Mouse (Mus musculus): ENCODE measurements at regions not wholly inside any gene's neighbourhood (a gene's known extent, or its start where the extent isn't known, plus 50 kb on each side); places are given as distances from the start of the nearest gene placed in this dataset.

DNA sequence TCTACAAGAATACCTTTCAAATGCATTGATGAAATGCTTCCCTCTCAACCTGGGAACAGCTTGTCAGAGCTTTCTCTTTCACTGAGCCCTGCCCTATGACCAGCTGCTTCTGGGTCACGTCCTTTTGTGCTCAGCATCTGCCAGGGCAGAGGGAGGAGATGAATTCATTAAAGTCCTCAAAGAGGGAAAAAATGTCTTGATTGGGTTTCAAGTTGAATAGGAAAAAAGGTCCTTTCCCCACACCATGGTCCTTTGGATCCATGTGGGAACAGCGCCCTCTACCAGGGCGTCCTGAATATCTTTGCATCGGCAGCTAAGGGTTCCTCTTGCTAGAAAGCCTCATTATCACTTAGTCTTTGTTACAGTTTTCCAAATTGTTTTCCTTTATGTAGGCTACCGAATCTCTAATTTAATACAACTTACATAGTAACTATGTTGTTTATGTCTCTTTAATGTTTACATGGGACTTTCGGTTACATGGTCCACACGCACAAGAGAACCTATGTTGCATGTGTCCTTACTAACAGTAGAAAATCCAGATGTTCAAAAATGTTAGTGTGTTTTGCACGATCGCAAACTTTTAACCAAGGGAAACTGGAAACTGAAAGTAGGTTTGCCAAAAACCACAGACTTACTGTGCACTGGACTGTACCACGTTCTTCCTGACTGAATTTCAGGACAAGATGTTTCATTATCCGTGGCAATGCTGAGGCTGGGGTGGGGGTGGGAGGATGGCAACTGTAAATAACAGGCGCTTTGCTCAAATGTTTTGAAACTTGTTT is 222.6 kb downstream of the Hace1 start:
- no peaks in the 10 kb centered on the region for H3K4me1 ChIP-seq (ENCODE audit: control insufficient read depth, insufficient read depth, low read length)
- H3K27ac ChIP-seq (replicated peaks; ENCODE audit: low read depth, low read length): no peak overlapping the region
- H3K4me2 ChIP-seq (ENCODE audit: low read depth, low read length): no peak overlapping the region
- H3K4me3 ChIP-seq (ENCODE audit: low read depth, low read length): no peak overlapping the region
- H3K9ac ChIP-seq (ENCODE audit: low read depth, low read length): no peak overlapping the region
- WGBS: 37% methylated on average over 12 of the region's 12 CpGs
- H3K36me3 ChIP-seq (ENCODE audit: control insufficient read depth, insufficient read depth, low read length): no peaks in the 10 kb centered on the region
- DNase-seq (ENCODE audit: low spot score) (peak; percentile 62), ATAC-seq (ENCODE audit: low read depth) (no peak)
- H3K27me3 ChIP-seq (replicated peaks; ENCODE audit: control insufficient read depth, insufficient read depth, low read length): no peaks in the 10 kb centered on the region
- H3K9me3 ChIP-seq (ENCODE audit: control insufficient read depth, low read length): no peaks in the 10 kb centered on the region

DNA sequence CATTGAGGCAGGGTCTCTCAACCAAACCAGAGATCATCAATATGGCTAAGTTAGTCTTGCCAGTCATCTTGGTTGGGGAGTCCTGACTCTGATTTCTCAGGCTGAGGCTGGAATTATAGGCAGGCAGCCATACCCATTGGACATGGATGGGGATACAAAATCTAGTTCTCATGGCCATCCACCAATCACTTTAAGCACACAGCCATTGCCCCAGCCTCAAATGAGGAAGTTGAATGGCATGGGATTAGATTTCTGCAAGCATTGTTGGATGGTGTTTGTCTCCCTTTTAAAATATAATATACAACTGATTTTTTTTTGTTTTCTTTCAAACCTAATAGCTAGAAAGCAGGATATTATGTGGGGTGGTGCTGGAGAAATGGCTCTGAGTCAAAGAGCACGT is 223.8 kb downstream of the Hace1 start:
- Histone ChIP-seq H3K9me3 (ENCODE audit: control insufficient read depth, low read length) (no peaks in the 10 kb centered on the region), H3K27ac (replicated peaks; ENCODE audit: low read depth, low read length) (no peak overlapping the region), H3K27me3 (replicated peaks; ENCODE audit: control insufficient read depth, insufficient read depth, low read length) (no peaks in the 10 kb centered on the region), H3K9ac (ENCODE audit: low read depth, low read length) (no peak overlapping the region), H3K4me1 (ENCODE audit: control insufficient read depth, insufficient read depth, low read length) (0 out of 2 replicates have a peak, but pooled peaks cover 2% of the 10 kb centered on the region), H3K4me3 (ENCODE audit: low read depth, low read length) (no peak overlapping the region), H3K4me2 (ENCODE audit: low read depth, low read length) (no peak overlapping the region), H3K36me3 (ENCODE audit: control insufficient read depth, insufficient read depth, low read length) (no peaks in the 10 kb centered on the region)
- no peak for ATAC-seq (ENCODE audit: low read depth)
- no peak for DNase-seq (ENCODE audit: low spot score)
- WGBS: 56% methylated on average over 1 of the region's 1 CpGs

DNA sequence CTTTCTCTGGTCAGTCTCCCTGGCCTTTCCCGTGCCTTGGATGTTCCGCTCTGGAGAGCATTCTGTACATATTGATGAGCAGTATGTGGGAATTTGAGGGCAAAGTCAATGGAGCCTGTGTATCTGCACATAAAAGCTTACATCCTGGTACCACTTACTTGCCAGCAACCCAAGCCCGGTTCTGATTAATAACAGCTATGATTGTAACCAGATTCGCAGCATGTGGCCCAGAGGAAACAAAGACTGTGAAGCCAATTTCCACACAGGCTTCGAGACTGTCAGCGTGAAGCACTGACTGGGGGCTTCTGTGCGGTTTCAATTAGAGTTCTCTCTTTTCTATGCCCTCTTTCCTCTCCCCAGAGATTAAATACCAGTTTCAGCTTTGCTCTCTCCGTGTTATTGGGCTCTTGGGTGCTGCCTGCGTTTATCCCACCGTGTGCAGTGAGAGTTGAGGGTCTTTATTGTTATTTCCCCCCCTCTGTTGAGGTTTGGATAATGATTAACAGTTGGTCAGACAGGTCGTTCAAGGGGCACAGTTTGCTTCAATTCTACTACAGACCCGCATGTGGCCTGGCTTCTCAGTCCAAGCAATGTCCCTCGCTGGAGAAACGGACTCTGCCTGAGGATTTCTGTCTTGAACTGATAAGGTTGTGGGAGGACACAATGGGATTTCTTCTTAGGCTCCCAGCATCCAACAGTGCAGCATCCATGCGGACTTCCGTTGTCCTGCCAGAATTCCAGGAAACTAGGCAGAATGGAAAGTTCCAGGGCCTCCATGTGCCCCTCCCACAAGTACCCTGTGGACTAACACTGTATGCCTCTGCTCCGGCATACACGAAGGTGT is 229.6 kb downstream of the Hace1 start:
- ATAC-seq (ENCODE audit: low read depth) (peak; percentile 47; the same call in 1 of the 2 replicates), DNase-seq (ENCODE audit: low spot score) (peak; percentile 81)
- WGBS: 22% methylated on average over 18 of the region's 18 CpGs
- Histone ChIP-seq H3K27ac (replicated peaks; ENCODE audit: low read depth, low read length) (no peak overlapping the region), H3K36me3 (ENCODE audit: control insufficient read depth, insufficient read depth, low read length) (no peaks in the 10 kb centered on the region), H3K9ac (ENCODE audit: low read depth, low read length) (peak overlapping the region; percentile 35; the same call in 1 of the 2 replicates), H3K9me3 (ENCODE audit: control insufficient read depth, low read length) (no peaks in the 10 kb centered on the region), H3K4me3 (ENCODE audit: low read depth, low read length) (no peak overlapping the region), H3K27me3 (replicated peaks; ENCODE audit: control insufficient read depth, insufficient read depth, low read length) (no peaks in the 10 kb centered on the region), H3K4me2 (ENCODE audit: low read depth, low read length) (peak overlapping the region; percentile 20), H3K4me1 (ENCODE audit: control insufficient read depth, insufficient read depth, low read length) (peaks cover 15% of the 10 kb centered on the region)

DNA sequence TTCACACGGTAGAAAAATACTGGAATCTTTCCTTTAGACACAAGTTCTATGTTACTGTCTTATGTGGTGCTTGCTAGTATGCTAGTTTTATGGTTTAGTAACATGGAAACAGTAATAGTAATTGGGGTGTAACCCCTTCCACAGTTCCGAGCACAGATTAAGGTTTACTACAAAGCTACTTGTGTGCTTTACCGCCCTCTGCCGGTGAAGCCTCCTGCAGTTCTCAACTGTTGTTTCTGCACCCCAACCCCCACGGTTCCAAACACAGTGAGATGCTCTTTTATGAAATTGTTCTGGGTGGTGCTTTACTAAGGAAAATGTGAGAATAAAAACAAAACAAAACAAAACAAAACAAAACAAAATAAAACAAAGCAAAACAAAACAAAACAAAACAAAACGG is 234.3 kb downstream of the Hace1 start:
- peak; percentile 38 for DNase-seq (ENCODE audit: low spot score)
- Histone ChIP-seq H3K4me2 (ENCODE audit: low read depth, low read length) (no peak overlapping the region), H3K27me3 (replicated peaks; ENCODE audit: control insufficient read depth, insufficient read depth, low read length) (peaks cover 2% of the 10 kb centered on the region; the same call in 1 of the 2 replicates), H3K9ac (ENCODE audit: low read depth, low read length) (no peak overlapping the region), H3K4me3 (ENCODE audit: low read depth, low read length) (no peak overlapping the region), H3K9me3 (ENCODE audit: control insufficient read depth, low read length) (no peaks in the 10 kb centered on the region), H3K4me1 (ENCODE audit: control insufficient read depth, insufficient read depth, low read length) (peaks cover 17% of the 10 kb centered on the region), H3K36me3 (ENCODE audit: control insufficient read depth, insufficient read depth, low read length) (no peaks in the 10 kb centered on the region), H3K27ac (replicated peaks; ENCODE audit: low read depth, low read length) (no peak overlapping the region)
- 51% methylated on average over 6 of the region's 6 CpGs for WGBS
- ATAC-seq (ENCODE audit: low read depth): no peak

DNA sequence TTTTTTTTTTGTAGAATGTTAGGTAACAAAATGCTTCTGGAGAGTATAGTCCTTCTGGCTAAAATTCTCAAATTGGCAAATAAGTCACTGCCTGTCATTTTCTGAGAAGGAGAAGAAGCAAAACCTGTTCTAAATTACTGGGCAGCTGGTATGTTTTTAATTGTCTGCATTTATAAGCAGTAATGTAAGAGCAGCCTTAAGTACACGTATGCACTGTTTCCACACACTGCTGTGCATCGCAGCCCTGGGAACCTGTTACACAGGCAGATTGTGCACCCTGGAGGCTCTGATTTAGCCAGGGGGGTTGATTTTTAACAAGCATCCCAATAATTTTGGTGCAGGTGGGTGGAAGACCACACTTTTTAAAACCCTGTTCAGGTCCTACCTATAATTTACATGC is 236.2 kb downstream of the Hace1 start:
- Histone ChIP-seq H3K4me3 (ENCODE audit: low read depth, low read length) (no peak overlapping the region), H3K27ac (replicated peaks; ENCODE audit: low read depth, low read length) (no peak overlapping the region), H3K27me3 (replicated peaks; ENCODE audit: control insufficient read depth, insufficient read depth, low read length) (peaks cover 3% of the 10 kb centered on the region; the same call in 1 of the 2 replicates), H3K4me1 (ENCODE audit: control insufficient read depth, insufficient read depth, low read length) (peaks cover 8% of the 10 kb centered on the region; the same call in 1 of the 2 replicates), H3K9me3 (ENCODE audit: control insufficient read depth, low read length) (no peaks in the 10 kb centered on the region), H3K36me3 (ENCODE audit: control insufficient read depth, insufficient read depth, low read length) (no peaks in the 10 kb centered on the region), H3K4me2 (ENCODE audit: low read depth, low read length) (no peak overlapping the region), H3K9ac (ENCODE audit: low read depth, low read length) (no peak overlapping the region)
- ATAC-seq (ENCODE audit: low read depth) (no peak), DNase-seq (ENCODE audit: low spot score) (peak; percentile 35)
- whole genome bisulfite sequencing: 14% methylated on average over 2 of the region's 2 CpGs

GRCm38 (mm10) chr10:45816679-45817078 is 239.1 kb downstream of the Hace1 start:
- no peak for ATAC-seq (ENCODE audit: low read depth)
- Histone ChIP-seq H3K27me3 (replicated peaks; ENCODE audit: control insufficient read depth, insufficient read depth, low read length) (peaks cover 3% of the 10 kb centered on the region; the same call in 1 of the 2 replicates), H3K9me3 (ENCODE audit: control insufficient read depth, low read length) (no peaks in the 10 kb centered on the region), H3K36me3 (ENCODE audit: control insufficient read depth, insufficient read depth, low read length) (no peaks in the 10 kb centered on the region), H3K27ac (replicated peaks; ENCODE audit: low read depth, low read length) (no peak overlapping the region), H3K4me2 (ENCODE audit: low read depth, low read length) (no peak overlapping the region), H3K4me1 (ENCODE audit: control insufficient read depth, insufficient read depth, low read length) (peaks cover 8% of the 10 kb centered on the region; the same call in 1 of the 2 replicates), H3K9ac (ENCODE audit: low read depth, low read length) (no peak overlapping the region), H3K4me3 (ENCODE audit: low read depth, low read length) (no peak overlapping the region)
- WGBS: 87% methylated on average over 4 of the region's 4 CpGs
- DNase-seq (ENCODE audit: low spot score): no peak

GRCm38 (mm10) chr10:45820986-45821655 is 243.5 kb downstream of the Hace1 start:
- H3K27me3 ChIP-seq (replicated peaks; ENCODE audit: control insufficient read depth, insufficient read depth, low read length): peaks cover 3% of the 10 kb centered on the region; the same call in 1 of the 2 replicates
- H3K27ac ChIP-seq (replicated peaks; ENCODE audit: low read depth, low read length): no peak overlapping the region
- peak; percentile 19 for DNase-seq (ENCODE audit: low spot score)
- no peaks in the 10 kb centered on the region for H3K4me1 ChIP-seq (ENCODE audit: control insufficient read depth, insufficient read depth, low read length)
- H3K9ac ChIP-seq (ENCODE audit: low read depth, low read length): no peak overlapping the region
- no peak for ATAC-seq (ENCODE audit: low read depth)
- H3K36me3 ChIP-seq (ENCODE audit: control insufficient read depth, insufficient read depth, low read length): no peaks in the 10 kb centered on the region
- H3K9me3 ChIP-seq (ENCODE audit: control insufficient read depth, low read length): no peaks in the 10 kb centered on the region
- 50% methylated on average over 8 of the region's 8 CpGs for WGBS
- H3K4me2 ChIP-seq (ENCODE audit: low read depth, low read length): no peak overlapping the region
- no peak overlapping the region for H3K4me3 ChIP-seq (ENCODE audit: low read depth, low read length)

DNA sequence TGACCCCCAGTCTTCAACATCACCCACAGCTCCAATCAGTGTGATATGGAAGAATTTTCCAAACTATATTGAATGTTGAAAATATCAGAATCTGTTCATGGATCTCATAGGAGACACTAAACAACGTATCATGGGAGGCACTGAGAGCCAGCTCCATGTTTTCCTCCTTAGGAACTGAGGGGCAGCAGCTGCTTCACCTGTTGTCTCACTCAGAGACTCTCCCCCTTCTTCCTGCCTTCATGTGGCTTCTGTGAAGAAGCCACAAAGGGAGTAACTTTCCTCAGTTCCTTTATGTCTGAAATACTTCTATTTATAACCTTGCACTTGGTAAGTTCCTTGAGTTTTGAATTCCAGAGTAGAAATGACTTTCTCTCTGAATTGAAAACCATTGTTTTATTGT is 244.6 kb downstream of the Hace1 start:
- no peak overlapping the region for H3K27ac ChIP-seq (replicated peaks; ENCODE audit: low read depth, low read length)
- no peaks in the 10 kb centered on the region for H3K9me3 ChIP-seq (ENCODE audit: control insufficient read depth, low read length)
- ATAC-seq (ENCODE audit: low read depth) (no peak), DNase-seq (ENCODE audit: low spot score) (no peak)
- no peaks in the 10 kb centered on the region for H3K4me1 ChIP-seq (ENCODE audit: control insufficient read depth, insufficient read depth, low read length)
- H3K36me3 ChIP-seq (ENCODE audit: control insufficient read depth, insufficient read depth, low read length): no peaks in the 10 kb centered on the region
- 70% methylated on average over 1 of the region's 1 CpGs for WGBS
- H3K9ac ChIP-seq (ENCODE audit: low read depth, low read length): no peak overlapping the region
- no peaks in the 10 kb centered on the region for H3K27me3 ChIP-seq (replicated peaks; ENCODE audit: control insufficient read depth, insufficient read depth, low read length)
- no peak overlapping the region for H3K4me2 ChIP-seq (ENCODE audit: low read depth, low read length)
- no peak overlapping the region for H3K4me3 ChIP-seq (ENCODE audit: low read depth, low read length)
